Mouse (Mus musculus) myocyte (in vitro differentiated cells): ENCODE measurements around the gene Acot8. TPM values are rescaled to one million over a fixed set of nuclear protein-coding genes. Genes with fewer than 3 reads are reported as not detected.

Experiments
- H3K27me3 ChIP-seq: one replicate; pipeline ENCODE4 v1.6.1; 2011; ENCODE audit not compliant: control insufficient read depth, insufficient read depth, insufficient read length
- H3K36me3 ChIP-seq: one replicate; pipeline ENCODE4 v1.6.1; 2011; ENCODE audit not compliant: control insufficient read depth, insufficient read depth
- H3K4me2 ChIP-seq: one replicate; pipeline ENCODE4 v1.6.1; 2011; ENCODE audit warnings: low read depth, control low read depth
- H3K4me3 ChIP-seq: one replicate; pipeline ENCODE4 v1.5.1; 2011; ENCODE audit warnings: mild to moderate bottlenecking, control low read depth, moderate library complexity
- H3K79me2 ChIP-seq: one replicate; pipeline ENCODE4 v1.6.1; 2011; ENCODE audit not compliant: control insufficient read depth, insufficient read depth
- H3ac ChIP-seq: one replicate; pipeline ENCODE4 v1.6.1; 2011; ENCODE audit not compliant: control insufficient read depth, insufficient read length
- CEBPB ChIP-seq: IDR thresholded peaks from 2 replicates; pipeline ENCODE4 v1.6.1; 2011; ENCODE audit warnings: mild to moderate bottlenecking, moderate library complexity; ENCODE audit not compliant: poor library complexity, insufficient read depth, severe bottlenecking
- E2F4 ChIP-seq: IDR thresholded peaks from one replicate; pipeline ENCODE4 v1.6.1; 2011; ENCODE audit warnings: mild to moderate bottlenecking, control low read depth, moderate library complexity; ENCODE audit not compliant: insufficient read depth
- MAX ChIP-seq: IDR thresholded peaks from one replicate; pipeline ENCODE4 v1.6.1; 2011; ENCODE audit warnings: low read depth, mild to moderate bottlenecking, control low read depth
- MYOD1 ChIP-seq, 3 experiments: IDR thresholded peaks; one replicate each; pipeline ENCODE4 v1.6.1; 2011; ENCODE audit warnings: control low read depth in 2 of 3, low read depth in 2 of 3, mild to moderate bottlenecking in 2 of 3, moderate library complexity in 1 of 3; ENCODE audit not compliant: insufficient read length in 2 of 3, control insufficient read depth in 1 of 3
- MYOG ChIP-seq, 3 experiments: IDR thresholded peaks; one replicate each; pipeline ENCODE4 v1.6.1; 2011; ENCODE audit warnings: control low read depth in 2 of 3, low read depth in 2 of 3, mild to moderate bottlenecking in 2 of 3; ENCODE audit not compliant: insufficient read length in 2 of 3, control insufficient read depth in 1 of 3, insufficient read depth in 1 of 3
- POLR2A ChIP-seq: IDR thresholded peaks from one replicate; pipeline ENCODE4 v1.6.1; 2011; ENCODE audit warnings: low read depth, mild to moderate bottlenecking, control low read depth, moderate library complexity; ENCODE audit not compliant: insufficient read length
- POLR2AphosphoS2 ChIP-seq: IDR thresholded peaks from one replicate; pipeline ENCODE4 v1.6.1; 2011; ENCODE audit warnings: low read depth, control low read depth; ENCODE audit not compliant: insufficient read length
- REST ChIP-seq: IDR thresholded peaks from one replicate; pipeline ENCODE4 v1.6.1; 2011; ENCODE audit warnings: mild to moderate bottlenecking, control low read depth, moderate library complexity; ENCODE audit not compliant: insufficient read depth, insufficient read length
- SRF ChIP-seq: IDR thresholded peaks from one replicate; pipeline ENCODE4 v1.6.1; 2011; ENCODE audit warnings: low read depth; ENCODE audit not compliant: control insufficient read depth, insufficient read length
- TCF12 ChIP-seq: IDR thresholded peaks from one replicate; pipeline ENCODE4 v1.6.1; 2011; ENCODE audit warnings: mild to moderate bottlenecking, control low read depth; ENCODE audit not compliant: poor library complexity, insufficient read depth, severe bottlenecking
- TCF3 ChIP-seq: IDR thresholded peaks from one replicate; pipeline ENCODE4 v1.6.1; 2011; ENCODE audit warnings: low read depth, control low read depth; ENCODE audit not compliant: insufficient read length
- USF1 ChIP-seq: IDR thresholded peaks from one replicate; pipeline ENCODE4 v1.6.1; 2011; ENCODE audit warnings: low read depth, mild to moderate bottlenecking, control low read depth, moderate library complexity
- polyA plus RNA-seq: library from polyadenylated mRNA; unstranded; fragments of >200 nt; fragmentation: generic; extraction: Trizol; gene quantifications from one replicate; pipeline ENCODE4 v1.2.1, GENCODE M21; 2012; ENCODE audit warnings: missing spikeins

Acot8 gene
- polyA plus RNA-seq, 1 experiment = 24.5 TPM

GRCm38 (mm10) chr2:164779481-164780086 is 25.1 kb downstream of the Acot8 start, which contains the start of gene Tnnc2:
TSS of gene Tnnc2 (minus strand) at chr2:164779967.
- H3K4me3 ChIP-seq = peak within 1 kb of the TSS; percentile 43
- no peaks in the 10 kb centered on the region for H3K27me3 ChIP-seq
- peak within 1 kb of the TSS; percentile 75 for H3K4me2 ChIP-seq
- no peak within 1 kb of the TSS for H3ac ChIP-seq
- H3K36me3 ChIP-seq = no peaks in the 10 kb centered on the region
- peaks cover 8% of the 10 kb centered on the region for H3K79me2 ChIP-seq
- no peak for TF ChIP-seq E2F4
- peak in 1 of 3 experiments; percentile 57 for TF ChIP-seq MYOD1 (IDR thresholded peaks at IDR 0.05; ENCODE audit: control insufficient read depth in 1 of 3, insufficient read length in 2 of 3, low read depth in 2 of 3)
- TF ChIP-seq MYOG (IDR thresholded peaks at IDR 0.05; ENCODE audit: control insufficient read depth in 1 of 3, insufficient read depth in 1 of 3, insufficient read length in 2 of 3, low read depth in 2 of 3) = peak in 2 of 3 experiments; percentile 33 to 61
- no peak for TF ChIP-seq MAX
- peak; percentile 94 for TF ChIP-seq POLR2AphosphoS2
- no peak for TF ChIP-seq REST
- no peak for TF ChIP-seq CEBPB
- no peak for TF ChIP-seq TCF12
- no peak for TF ChIP-seq TCF3
- TF ChIP-seq POLR2A = peak; percentile 76
- TF ChIP-seq SRF = peak; percentile 97
- TF ChIP-seq USF1 = no peak

- peak overlapping the region; percentile 75 for H3K4me2 ChIP-seq
- no peaks in the 10 kb centered on the region for H3K27me3 ChIP-seq
- H3K4me3 ChIP-seq = peak overlapping the region; percentile 43
- H3K36me3 ChIP-seq = no peaks in the 10 kb centered on the region
- peaks cover 8% of the 10 kb centered on the region for H3K79me2 ChIP-seq
- peak; percentile 26 for TF ChIP-seq TCF12
- peak; percentile 41 to 87 (median 79) for TF ChIP-seq MYOG (IDR thresholded peaks at IDR 0.05; ENCODE audit: control insufficient read depth in 1 of 3, insufficient read depth in 1 of 3, insufficient read length in 2 of 3, low read depth in 2 of 3)
- peak; percentile 54 for TF ChIP-seq POLR2AphosphoS2
- no peak for TF ChIP-seq E2F4
- no peak for TF ChIP-seq SRF
- no peak for TF ChIP-seq CEBPB
- TF ChIP-seq POLR2A = peak; percentile 29
- TF ChIP-seq MYOD1 (IDR thresholded peaks at IDR 0.05; ENCODE audit: control insufficient read depth in 1 of 3, insufficient read length in 2 of 3, low read depth in 2 of 3) = peak in 2 of 3 experiments; percentile 58 to 83
- H3ac ChIP-seq = no peak overlapping the region
Measured at GRCm38 (mm10) chr2:164778809-164779208, 25.9 kb downstream of the Acot8 start.

GRCm38 (mm10) chr2:164778015-164778287 is 26.7 kb downstream of the Acot8 start:
- Histone ChIP-seq H3K4me2 (peak overlapping the region; percentile 75), H3ac (no peak overlapping the region), H3K27me3 (no peaks in the 10 kb centered on the region), H3K79me2 (peaks cover 8% of the 10 kb centered on the region), H3K36me3 (peaks cover 3% of the 10 kb centered on the region), H3K4me3 (peak overlapping the region; percentile 43)
- TF ChIP-seq REST (no peak), E2F4 (no peak), TCF3 (no peak), MAX (no peak), POLR2A (peak; percentile 29), POLR2AphosphoS2 (peak; percentile 67), TCF12 (no peak)

DNA sequence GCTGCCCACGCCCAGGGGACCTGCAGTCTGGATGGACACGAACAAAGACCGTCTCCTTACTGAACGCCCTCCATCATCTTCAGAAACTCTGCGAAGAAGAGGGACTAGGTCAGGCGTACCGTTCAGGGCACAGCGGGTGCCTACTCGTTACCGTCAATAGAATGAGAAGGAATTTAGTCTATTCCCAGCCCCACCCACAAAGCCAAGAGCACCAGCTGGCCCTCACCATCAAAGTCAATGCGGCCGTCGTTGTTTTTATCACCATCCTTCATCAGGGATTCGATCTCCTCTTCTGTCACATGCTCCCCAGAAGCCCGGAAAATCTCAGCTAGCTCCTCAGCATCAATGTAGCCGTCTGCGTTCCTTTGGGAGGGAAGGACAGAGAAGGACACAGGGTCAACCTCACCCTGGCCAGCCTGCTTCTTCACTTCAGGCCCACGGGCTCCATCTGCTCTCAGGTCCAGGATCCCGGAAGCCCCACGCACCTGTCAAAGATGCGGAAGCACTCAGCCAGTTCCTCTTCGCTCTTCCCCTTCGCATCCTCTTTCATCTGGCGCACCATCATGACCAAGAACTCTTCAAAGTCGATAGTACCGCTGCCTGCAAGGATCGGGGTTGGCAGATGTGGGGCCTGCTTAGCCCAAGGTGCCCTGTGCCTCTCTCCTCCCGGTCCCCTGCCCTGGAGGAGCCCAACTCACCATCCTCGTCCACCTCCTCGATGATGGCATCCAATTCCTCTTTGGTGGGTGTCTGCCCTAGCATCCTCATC is 27.3 kb downstream of the Acot8 start:
- H3ac ChIP-seq = no peak overlapping the region
- TF ChIP-seq POLR2AphosphoS2 (peak; percentile 37), MAX (no peak), MYOG (IDR thresholded peaks at IDR 0.05; ENCODE audit: control insufficient read depth in 1 of 3, insufficient read depth in 1 of 3, insufficient read length in 2 of 3, low read depth in 2 of 3) (peak in 1 of 3 experiments; percentile 19), POLR2A (peak; percentile 7), TCF12 (no peak), MYOD1 (IDR thresholded peaks at IDR 0.05; ENCODE audit: control insufficient read depth in 1 of 3, insufficient read length in 2 of 3, low read depth in 2 of 3) (peak; percentile 47 to 90 (median 81))
- H3K79me2 ChIP-seq = peaks cover 8% of the 10 kb centered on the region
- peak overlapping the region; percentile 75 for H3K4me2 ChIP-seq
- H3K27me3 ChIP-seq = no peaks in the 10 kb centered on the region
- peak overlapping the region; percentile 43 for H3K4me3 ChIP-seq
- H3K36me3 ChIP-seq = peaks cover 5% of the 10 kb centered on the region

DNA sequence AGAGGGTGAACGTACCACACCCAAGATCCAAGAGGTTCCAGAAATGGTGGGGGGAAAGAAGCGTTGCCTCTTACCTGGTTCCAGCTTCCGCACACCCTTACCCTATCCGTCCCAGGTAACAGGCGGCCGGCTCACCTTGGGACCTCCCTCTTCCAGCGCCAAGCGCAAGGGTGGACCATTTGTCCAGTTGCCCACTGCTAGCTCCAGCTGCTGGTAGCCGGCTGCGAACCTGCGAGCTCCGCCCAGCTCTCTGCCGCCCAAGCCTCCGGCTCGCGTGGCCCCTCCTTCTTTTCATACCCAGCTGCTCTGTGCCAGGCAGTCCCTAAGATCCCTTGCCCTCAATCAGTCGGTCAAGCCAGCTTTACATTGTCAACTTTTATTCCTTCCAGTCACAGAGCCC is 27.9 kb downstream of the Acot8 start:
- Histone ChIP-seq H3K27me3 (no peaks in the 10 kb centered on the region), H3K4me3 (peak overlapping the region; percentile 43), H3ac (no peak overlapping the region), H3K4me2 (peak overlapping the region; percentile 60), H3K79me2 (peaks cover 8% of the 10 kb centered on the region), H3K36me3 (peaks cover 5% of the 10 kb centered on the region)
- TF ChIP-seq USF1 (no peak), POLR2AphosphoS2 (peak; percentile 56)
